Mouse (Mus musculus) kidney, adult 8-10 months (tissue): ENCODE measurements around the gene Taf11.

ENCODE experiments used
- DNase-seq, 2 experiments: peaks; one replicate each; pipeline ENCODE4 v3.0.0; 2022

Taf11 gene

DNA sequence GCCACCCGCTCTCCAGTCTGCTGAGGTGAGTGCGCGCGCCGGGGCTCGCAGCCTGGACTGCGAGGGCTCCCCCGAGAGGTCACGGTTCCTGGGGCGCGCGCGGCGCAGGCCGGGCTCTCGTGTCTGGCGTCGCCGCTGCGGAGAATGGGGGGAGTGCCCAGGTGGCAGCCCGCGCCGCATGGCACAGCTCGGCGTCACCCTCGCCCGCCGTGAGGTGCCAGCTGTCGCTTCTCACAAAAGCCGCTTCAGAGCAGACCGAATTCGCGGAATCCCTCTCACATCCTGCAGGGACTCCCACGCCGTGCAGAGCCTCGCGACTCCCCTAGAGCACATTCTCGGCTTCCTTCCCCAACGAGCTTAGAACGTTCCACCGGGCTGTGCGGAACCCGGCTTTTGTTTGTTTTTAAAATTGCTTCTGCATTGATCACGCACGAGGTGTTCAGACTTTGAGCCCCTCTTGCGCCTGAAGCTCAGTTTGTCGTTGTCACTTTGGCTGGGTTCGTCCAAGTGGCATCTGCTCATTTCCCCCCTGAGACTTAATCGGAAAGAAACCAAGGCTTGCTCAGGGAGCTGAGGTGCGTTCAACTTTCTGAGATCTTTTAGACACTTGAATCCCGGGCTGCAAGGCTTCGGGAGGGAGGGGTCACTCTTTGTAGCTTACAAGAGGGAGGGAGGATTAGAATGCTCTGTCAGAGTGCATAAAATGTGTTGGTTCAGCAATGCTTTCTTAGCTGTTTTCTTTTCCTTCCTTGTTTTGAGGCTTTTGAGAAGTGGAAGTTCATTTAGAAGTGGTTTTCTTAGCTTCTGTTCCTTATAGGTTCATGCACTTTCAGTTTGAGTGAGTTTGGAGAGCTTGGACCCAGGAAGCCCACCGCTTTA is at the start of gene Taf11:
Gene Taf11, minus strand, starts transcription at position 223 of the 879 bp plus-strand sequence.
- no peak for DNase-seq

DNA sequence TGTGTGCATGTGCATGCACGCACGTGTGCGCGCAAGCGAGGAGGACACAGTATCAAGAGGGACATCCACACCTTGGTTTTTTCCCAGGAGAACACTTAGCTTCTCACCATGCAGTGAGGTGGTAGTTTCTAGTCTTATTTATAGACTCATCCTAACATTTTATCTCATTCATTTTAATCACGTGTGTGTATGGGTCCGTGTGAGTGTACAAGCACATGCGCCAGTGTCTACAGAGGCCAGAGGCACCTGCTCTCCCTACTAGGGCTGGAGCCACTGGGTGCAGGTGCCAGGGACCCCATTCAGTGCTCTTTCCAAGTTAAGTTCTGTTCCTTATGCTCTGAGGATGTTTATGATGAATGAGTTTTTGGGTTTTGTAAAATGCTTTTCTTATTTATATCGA is 48.0 kb upstream of the Taf11 start:
- no peak for DNase-seq

DNA sequence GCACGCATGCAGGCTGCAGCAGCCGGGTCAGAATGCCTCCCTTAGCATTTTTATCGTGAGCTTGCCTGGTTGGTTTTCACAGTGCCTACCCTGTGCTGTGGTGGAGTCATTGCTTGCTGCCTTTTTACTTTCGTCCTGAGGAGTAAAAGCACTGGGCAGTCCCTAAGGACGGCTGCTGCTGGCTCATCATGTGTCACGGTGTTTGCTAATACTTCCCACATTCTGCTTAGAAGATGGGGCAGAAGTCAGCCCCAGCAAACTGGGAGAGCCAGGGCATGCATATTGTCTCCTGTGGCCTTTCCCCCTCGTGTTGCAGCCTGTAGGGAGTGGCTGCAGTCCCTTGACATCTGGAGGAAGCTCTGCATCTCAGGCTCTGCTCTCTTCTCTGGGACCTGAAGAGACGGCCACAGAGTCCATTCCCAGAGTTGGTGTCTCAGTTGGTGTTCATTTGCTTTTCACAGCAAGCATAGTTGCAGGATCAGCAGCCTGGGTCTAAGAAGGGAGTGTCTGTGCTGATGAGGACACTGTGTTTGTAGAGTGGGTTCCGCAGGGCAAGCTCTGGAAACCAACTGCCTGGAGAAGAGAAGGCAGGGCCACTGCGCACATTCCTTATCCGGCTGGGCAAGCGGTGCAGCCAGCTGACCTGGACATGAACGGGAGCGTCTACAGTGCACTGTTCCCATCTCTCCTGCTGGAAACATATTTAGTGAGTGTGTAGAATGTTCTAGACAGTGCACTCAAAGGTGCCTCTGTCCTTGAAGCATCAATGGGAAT is 45.2 kb upstream of the Taf11 start:
- no peak for DNase-seq

DNA sequence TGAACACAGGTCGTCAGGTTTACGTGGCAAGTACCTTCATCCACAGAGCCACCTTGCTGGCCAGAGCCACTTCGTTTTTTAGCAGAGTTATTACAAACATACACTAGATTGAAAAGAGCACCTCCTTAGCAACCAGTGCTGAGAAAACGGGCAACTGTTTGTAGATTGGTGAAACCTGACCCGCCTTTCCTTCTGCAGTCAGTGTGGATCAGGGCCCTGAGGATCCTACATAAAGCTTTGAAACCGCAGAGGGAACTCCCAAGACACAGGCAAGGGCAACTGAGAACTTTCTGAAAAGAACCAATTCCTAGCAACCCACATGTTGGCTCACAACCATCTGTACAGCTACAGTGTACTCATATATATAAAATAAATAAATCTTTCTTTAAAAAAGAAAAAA is 43.5 kb upstream of the Taf11 start:
- DNase-seq, result no peak

DNA sequence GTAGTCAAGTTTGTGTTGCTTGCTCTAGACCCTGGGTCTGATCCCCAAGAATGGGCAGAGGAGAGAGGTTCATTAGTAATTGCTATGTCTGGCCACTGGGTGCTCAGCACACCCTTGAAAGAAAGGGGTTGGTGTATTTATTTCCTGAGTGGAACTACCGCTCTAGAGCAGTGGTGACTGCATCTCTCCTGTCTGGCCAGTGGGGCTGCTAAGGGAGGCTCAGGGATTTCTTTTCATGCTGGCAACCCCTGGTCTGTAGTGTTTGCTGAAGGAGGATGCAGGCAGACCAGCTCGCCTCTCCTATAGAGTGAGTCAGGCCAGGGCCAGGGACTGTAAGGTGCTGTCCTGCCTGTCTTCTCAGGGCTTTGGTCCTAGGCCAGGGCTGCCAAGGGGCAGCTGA is 37.5 kb upstream of the Taf11 start:
- DNase-seq, result no peak

DNA sequence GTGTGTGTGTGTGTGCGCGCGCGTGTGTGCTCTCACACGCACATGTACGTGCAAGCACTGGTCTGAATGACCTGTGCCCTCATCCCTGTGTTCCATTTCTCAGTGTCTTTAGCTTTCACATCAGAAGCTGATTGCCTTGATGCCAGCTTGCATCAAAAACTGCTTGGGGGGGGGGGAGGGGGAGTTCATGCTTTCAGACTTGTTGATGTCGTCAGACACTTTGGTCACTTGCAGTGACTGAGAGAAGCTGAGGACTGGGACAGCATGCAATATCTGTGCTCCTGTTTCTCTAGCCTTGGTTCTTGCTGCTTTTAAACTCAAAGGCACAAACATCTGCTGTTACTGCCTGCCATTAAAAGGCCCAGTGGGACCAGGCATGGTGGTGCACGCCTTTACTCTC is 36.7 kb upstream of the Taf11 start:
- DNase-seq, result no peak

DNA sequence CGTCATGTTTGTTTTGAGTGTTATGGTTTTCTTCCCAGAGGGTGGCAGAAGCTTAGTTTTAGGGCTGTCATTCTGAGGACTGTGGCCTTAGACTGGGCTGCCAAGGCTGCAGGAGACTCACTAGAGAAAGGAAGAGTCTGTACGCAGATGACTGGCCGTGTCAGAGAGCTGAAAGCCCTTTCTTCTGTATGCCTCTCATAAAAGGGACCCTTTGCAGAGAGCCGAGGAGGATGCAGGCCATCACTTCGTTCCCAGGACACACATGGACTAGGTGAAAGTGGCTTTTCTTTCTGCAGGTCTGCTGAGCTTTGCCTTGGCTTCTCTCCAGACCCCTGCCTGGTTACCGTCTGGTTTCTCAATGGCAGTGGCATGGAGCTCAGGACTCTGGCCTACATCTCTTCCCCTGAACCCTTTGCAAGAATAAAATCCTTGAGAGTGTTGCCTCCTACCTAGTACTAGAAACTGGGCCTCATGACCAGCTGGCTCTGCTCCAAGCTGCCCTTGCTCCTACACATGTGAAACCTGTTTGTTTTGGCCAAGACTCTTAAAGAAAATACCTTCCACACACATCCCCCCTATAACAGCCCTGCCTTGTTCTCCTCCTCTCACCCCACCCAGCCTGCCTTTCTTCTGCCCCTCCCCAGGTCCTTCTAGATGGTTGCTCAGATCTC is 36.0 kb upstream of the Taf11 start:
- peak; percentile 82 to 84 for DNase-seq

DNA sequence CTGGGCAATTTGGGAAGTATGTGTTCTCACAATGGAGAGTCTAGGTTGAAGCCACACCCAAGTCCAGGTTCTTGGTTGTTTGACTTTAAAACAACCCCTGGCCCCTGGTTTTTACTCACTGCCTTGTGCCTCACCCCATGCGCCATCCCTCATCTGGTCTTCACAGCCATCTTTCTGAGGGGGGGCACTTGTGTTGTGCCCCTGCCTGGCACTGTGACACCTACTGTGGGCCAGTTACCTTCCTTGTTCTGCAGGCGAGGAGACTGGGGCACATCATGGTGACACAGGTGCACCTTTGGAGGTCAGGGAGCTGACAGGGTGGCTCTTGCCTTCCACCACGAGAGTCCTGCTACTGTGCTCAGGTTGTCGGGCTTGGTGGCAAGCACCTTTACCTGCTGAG is 32.5 kb upstream of the Taf11 start:
- no peak for DNase-seq

DNA sequence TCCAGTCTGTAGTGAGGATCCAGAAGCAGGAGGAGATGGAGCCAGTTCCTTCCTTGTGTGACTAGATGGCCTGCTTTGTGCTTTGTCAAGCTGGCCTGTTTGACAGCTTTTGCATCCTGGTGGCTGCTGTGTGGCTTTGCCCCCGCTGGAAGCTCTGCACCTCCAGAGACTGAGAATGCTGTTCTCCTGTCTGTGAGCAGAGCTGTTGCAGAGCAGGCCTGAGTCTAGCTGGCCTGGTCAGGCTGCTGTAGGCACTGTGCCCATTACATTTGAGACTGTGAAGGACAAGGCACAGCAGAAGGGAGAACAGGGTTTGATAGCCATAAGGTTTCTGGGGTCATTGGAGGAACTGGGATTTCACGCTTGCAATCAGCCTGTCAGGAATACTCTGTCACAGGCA is 32.1 kb upstream of the Taf11 start:
- DNase-seq, result no peak

DNA sequence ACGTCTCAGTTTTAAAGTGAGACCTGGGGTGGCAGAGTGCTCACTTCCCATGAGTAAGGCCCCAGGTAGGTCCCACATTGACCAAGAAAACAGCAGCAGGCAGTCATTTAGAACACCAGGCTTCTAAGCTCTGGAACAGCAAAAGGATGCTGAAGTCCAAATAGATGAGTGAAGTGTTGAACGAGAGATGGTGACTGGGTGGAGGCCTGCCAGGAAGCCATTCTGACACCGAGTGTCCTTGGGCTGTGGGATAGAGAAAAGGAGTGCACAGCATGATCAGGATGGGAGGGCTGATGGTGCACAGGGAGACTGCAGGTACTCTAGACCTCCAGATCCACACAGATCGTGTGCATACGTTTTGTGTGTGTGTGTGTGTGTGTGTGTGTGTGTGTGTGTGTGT is 31.5 kb upstream of the Taf11 start:
- no peak for DNase-seq

DNA sequence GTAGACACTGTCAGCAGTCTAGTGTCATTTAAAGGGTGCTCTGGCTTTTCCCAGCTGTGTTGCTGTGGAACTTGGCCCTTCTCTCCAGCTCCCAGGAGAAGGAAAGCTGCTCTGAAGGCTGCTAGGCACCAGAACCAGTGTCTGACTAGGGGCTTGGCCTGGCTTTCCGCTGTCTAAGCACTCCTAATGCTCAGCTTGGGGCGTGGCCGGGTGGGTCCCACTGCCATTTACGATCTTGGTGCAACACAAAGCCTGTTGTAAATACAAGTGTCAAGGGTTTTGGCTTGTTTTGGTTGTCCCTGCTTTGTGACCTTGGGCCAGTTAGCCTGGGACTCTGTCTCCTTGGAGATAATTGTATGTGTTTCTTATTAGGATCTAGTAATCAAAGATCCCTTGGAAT is 30.7 kb upstream of the Taf11 start:
- DNase-seq, result no peak

DNA sequence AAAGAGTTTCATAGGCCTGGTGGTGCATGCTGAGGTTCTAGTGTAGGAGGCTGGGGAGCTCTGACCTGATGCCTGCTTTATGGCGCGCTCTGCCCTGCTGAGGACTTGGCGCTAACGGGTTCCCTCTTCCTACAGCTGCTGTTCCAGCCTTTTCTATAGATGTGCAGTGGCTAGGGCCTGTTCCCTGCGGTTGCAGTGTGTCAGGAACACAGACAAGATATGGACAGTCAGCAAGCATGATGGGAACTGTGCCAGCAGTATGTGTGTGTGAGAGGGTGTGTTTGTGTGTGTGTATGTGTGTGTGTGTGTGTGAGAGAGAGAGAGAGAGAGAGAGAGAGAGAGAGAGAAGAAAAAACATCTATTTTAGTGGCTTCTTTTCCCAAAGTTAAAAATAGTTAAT is 29.4 kb upstream of the Taf11 start:
- no peak for DNase-seq

DNA sequence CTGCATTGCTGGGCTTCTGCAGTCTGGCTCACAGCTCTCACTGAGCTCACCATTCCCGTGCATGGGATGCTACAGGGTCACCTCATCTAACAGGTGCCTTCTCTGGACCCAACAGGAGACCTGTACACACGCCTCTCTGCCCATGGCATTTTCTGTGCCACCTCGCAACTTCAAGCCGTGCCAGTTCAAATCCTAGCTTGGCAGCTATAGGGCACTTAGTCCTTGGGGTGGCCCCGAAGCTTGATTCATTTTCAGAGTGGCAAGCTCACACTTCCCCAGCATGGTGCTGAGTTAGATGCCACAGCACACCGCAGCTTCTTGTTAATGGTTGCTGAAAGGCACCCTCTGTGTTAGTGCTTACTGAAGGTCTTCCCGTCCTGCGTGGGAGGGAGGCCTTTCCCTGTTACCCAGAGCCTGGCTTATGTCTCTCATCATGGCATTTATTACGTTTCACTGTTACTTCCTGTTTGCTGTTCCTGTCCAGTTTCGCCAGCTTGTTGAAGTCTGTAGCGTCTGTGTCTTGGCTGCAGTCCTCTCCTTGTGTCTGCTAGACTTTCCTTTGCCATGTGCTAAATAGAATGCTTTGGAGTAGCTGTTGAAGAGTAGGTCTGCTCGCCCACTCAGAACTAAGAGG is 28.6 kb upstream of the Taf11 start:
- DNase-seq, result no peak

DNA sequence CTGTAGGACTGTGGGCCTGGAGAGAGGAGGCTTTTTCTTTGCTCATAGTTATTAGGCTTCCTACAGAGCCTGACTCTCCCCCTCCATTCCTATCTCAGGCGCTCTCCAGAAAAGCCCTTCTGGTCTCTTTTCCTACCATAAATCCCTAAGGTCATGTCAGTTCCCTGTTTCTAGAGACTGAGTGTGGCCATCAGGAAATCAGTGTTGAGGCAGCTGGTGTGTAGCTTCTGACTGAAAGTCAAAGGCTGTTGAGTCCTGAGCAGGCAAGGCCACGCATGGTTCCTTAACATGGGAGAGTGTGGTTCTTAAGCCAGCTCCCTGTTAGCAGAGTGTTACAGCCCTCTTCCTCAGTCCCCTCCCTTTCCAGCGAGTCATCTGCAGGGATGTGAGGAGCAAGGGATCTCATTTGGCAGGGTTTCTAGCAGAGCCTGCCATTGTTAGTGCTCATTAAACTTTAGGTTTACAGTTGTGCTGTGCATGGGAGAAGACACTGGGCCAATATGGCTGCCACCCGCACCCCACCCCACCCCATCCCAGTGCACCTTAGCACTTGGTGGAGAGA is 27.5 kb upstream of the Taf11 start:
- DNase-seq, result no peak

DNA sequence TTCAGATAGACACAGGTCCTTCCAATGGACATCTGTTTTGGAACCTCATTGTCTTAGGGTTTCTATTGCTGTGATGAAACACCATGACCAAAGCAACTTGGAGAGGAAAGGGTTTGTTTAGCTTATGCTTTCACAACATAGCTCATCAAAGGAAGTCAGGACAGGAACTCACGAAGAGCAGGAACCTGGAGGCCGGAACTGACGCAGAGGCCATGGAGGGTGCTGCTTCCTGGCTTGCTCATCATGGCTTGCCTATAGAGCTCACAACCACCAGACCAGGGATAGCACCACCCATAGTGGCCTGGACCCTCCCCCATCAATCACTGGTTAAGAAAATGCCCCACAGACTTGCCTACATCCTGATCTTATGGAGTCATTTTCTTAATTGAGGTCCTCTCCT is 25.4 kb upstream of the Taf11 start:
- DNase-seq, result no peak

DNA sequence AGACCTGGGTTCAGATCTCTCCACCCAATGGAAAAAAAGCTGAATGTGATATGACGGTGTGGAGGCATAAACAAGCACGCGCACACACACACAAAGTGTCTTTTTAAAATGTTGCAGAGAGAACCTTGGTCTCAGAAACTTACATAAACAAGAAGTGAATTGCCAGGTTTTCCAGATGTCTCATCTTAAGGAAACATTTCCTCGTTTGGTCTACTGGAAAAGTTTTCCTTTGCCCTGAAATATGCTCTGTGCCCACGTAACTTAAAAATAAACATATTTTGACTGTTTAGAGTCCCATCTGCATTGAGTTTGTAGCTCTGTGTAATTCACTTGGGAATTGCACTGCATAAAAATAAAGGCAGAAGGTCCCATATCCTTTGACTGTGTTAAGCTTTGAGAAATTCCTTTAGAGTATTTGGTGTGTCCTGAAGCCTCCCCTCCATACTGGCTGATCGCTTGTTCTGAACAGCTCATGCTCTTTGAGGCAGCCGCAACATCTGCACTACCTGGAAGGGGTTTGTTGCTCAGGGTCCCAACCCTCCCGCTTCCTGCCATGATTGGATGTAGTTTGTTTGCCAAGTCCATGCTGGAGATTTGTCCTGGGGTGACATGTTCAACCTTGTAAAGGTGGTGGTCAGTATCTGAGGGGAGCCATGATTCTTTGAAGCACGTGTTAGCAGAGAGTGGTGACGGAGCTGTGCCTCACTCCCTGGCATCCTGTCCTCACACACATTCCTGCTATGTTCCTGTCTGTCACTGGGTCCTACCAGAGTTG is 24.7 kb upstream of the Taf11 start:
- no peak for DNase-seq

DNA sequence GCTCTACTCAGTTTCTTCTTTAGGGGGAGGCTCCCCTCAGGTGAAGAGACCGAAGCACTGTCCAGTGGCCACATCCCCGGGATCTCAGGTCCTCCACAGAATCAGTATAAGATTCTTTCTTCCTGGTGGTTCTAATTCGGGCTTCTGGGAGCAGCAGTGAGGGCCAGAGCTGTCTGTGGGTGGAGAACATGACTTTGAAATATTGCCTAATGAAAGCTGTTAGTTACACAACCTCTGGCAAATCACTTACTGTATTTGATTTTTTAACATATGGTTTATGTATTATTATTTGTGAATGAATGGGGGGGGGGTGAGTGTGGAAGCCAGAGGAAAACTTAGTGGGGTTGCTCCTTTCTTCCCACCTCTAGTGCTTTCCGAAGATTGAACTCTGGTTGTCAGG is 22.2 kb upstream of the Taf11 start:
- DNase-seq, result no peak

DNA sequence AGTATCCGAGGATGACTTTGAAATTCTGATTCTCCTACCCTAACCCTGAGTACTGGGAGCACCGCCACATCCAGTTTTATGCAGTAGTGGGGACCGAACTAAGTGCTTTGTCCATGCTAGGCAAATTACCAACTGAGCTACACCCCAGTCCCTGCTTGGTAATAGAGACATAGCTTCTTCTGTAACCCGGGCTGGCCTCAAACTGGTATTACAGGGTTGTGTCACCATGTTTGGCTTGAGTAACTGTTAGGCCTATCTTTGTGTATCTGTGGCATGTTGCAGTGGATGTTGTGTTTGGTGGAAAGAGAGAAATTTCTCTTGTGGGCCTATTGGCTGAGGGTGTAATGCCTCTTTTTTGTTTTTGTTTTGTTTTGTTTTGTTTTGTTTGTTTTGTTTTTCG is 20.6 kb upstream of the Taf11 start:
- DNase-seq, result no peak

DNA sequence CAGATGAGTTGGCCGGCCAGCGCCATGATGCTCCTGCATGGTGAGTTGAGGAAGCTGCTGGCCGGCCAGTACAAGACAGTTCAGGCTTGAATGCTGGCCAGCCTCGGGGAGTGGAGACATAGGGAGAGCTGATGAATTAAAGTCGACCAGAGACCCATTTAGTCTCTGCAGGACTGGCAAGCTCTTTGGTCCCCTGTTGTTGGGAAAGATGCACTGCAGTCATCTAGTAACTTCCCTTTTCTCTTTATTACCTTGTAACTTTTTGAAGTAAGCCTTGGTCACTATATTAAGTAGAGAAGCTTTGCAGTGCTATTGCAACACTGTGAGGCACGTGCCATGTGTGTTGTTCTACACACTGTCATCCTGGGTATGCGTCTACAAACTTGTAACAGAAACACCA is 15.9 kb upstream of the Taf11 start:
- no peak for DNase-seq

DNA sequence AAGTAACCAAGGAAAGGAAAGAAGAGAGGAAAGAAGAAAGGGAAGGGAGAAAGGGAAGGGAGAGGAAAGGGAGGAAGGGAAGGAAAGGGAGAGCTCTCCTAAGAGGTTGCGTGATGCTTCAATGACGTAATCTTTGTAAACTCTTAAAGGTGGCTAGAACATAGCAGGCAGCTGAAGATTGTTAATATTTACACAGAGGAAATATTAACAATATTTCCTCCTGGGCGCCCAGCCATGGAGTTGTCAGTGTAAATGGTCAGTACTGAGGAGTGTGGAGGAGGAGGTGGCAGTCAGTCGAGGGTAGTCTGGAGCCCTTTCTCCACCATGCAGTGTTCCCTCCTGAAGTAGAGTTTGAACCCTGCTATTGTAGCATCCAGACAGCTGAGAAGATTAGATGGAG is 15.4 kb upstream of the Taf11 start:
- DNase-seq, result peak in 1 of 2 experiments; percentile 28

DNA sequence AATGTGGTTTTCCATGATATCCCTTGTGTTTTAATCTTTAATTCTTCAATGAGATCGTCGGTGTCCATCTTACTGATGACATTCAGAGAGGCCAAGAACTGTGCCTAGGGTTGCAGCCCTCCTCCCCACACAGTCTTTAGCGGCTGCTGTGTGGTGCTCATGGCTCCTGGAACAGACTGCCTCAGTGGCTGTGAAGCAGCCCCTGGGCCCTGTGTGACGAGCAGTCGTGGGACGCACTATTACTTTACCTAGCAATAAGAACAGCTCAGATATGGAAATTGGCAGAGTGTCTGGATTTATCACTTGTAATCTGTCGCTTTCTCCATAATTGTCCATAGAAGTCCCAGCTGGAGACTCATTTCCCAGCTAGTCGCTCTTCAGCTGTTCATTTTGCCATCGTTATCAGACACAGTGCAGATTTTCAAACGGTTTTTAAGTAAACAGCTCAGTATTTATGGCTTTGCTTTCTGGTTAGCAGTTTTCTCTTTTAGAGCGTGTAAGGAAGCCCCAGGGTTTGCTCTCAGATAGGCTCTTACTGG is 12.6 kb upstream of the Taf11 start:
- no peak for DNase-seq

DNA sequence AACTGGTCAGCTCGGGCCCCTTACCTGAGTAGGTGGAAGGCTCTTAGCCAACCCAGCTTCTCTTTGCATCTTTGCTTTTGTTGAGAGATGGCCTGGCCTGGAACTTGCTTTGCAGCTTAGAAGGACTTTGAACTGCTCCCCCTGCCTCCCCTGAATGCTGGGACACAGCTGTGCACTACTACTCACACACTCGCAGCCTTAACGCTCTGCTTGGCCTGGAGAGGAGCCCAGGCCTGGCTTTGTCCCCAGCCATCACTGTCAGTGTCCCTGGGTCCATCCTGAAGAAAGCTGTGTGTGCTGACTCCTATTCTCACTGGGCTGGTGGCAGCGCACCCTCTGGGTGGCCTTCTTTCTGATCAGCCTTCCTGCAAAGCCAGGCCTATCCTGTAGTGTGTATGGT is 11.0 kb upstream of the Taf11 start:
- peak; percentile 63 to 66 for DNase-seq
